Mouse (Mus musculus) liver, postnatal 0 days (tissue): Measurements from ENCODE around the gene Cyb561d2.

Source experiments
- CTCF ChIP-seq: sonication (generic); IDR thresholded peaks from 2 replicates; pipeline ENCODE4 v1.5.1; 2016; ENCODE audit warnings: antibody characterized with exemption, low read depth
- EP300 ChIP-seq: IDR thresholded peaks from 2 replicates; pipeline ENCODE4 v1.6.1; 2016; ENCODE audit warnings: antibody characterized with exemption, low read depth, mild to moderate bottlenecking

GRCm38 (mm10) chr9:107555701-107556100 lies 13.7 kb upstream of the Cyb561d2 start:
- TF ChIP-seq CTCF: no peak
- TF ChIP-seq EP300: no peak
